Mouse (Mus musculus) bone marrow, adult 2 months (tissue): ENCODE data around the gene Cenpv. TPM values are rescaled to one million over a fixed set of nuclear protein-coding genes. Genes with fewer than 3 reads are reported as not detected.

Source experiments
- H3K27ac ChIP-seq: fragments of 200-500 bp; 2 replicates; pipeline ENCODE4 v1.5.1; 2012; ENCODE audit warnings: low read depth, mild to moderate bottlenecking, control low read depth, inconsistent platforms, low read length; ENCODE audit not compliant: control insufficient read depth, poor library complexity, insufficient read depth
- H3K4me1 ChIP-seq: fragments of 200-500 bp; 2 replicates; pipeline ENCODE4 v1.6.1; 2011; ENCODE audit warnings: low read length; ENCODE audit not compliant: control insufficient read depth, insufficient read depth
- H3K4me3 ChIP-seq: fragments of 200-500 bp; replicated peaks from 2 replicates; pipeline ENCODE3; 2011; ENCODE audit warnings: mild to moderate bottlenecking, low read depth, low read length, control low read depth; ENCODE audit not compliant: control insufficient read depth
- CTCF ChIP-seq: fragments of 200-500 bp; IDR thresholded peaks from 2 replicates; pipeline ENCODE4 v1.5.1; 2011; ENCODE audit warnings: low read length, control low read depth; ENCODE audit not compliant: control insufficient read depth, insufficient read depth
- POLR2A ChIP-seq: fragments of 200-500 bp; IDR thresholded peaks from 2 replicates; pipeline ENCODE4 v1.6.1; 2011; ENCODE audit warnings: low read depth, mild to moderate bottlenecking, control low read depth, low read length, borderline replicate concordance; ENCODE audit not compliant: control insufficient read depth
- WGBS: fragments of 180-500 bp; shearing (Covaris S2); methylation state at CpG from one replicate; pipeline ENCODE4 v1.1.7; 2018; 5-methylcytosine and 5-hydroxymethylcytosine counted together
- polyA plus RNA-seq: library from polyadenylated mRNA; stranded (reverse); fragments of >200 nt; gene quantifications from 2 replicates; pipeline ENCODE4 v1.2.4, GENCODE M21; 2011; ENCODE audit warnings: low replicate concordance; ENCODE audit not compliant: missing spikeins, insufficient read depth, insufficient read length

The Cenpv gene
- polyA plus RNA-seq = 20.9 and 22.2 TPM in 2 replicates

GRCm38 (mm10) chr11:62539089-62539890 is at the start of gene Cenpv:
TSS of gene Cenpv (minus strand) at chr11:62539261.
- peak within 1 kb of the TSS; percentile 80 for H3K4me3 ChIP-seq
- peaks cover 2% of the 10 kb centered on the region; the same call in 1 of the 2 replicates for H3K4me1 ChIP-seq
- TF ChIP-seq POLR2A (peak; percentile 23; the same call in 1 of the 2 replicates), CTCF (no peak)
- peak within 1 kb of the TSS; percentile 75 for H3K27ac ChIP-seq
- WGBS = 7% methylated on average over 54 of the region's 57 CpGs

GRCm38 (mm10) chr11:62587034-62587433 is 48.0 kb upstream of the Cenpv start:
- WGBS = 73% methylated on average over 5 of the region's 5 CpGs
- no peak for TF ChIP-seq CTCF
- no peak for TF ChIP-seq POLR2A
- H3K4me3 ChIP-seq = no peak overlapping the region

DNA sequence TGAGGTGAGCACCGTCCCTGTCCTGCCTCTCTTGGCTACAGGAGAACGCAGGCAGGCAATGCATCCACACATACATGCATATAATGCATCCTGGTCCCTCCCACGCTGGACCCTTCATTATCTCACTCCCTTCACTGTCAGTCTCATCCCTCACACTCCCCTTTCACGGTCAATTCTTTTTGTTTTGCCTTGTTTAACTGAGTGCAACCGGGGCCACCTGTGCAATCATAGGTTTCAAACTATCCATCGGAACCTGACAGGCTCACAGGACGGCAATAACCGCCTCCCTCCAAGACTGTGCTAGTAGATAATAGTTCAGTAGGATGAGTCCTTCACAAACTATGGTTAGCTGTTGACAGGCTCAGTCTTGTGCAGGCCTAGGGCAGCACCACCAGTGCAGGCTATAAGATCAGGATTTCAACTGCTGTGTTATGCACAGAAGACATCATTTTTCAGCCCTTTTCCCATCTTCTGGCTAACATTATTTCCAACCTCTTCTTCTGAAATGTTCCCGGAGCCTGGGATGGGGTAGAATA is 45.7 kb upstream of the Cenpv start:
- Histone ChIP-seq H3K27ac (no peak overlapping the region), H3K4me3 (no peak overlapping the region), H3K4me1 (0 out of 2 replicates have a peak, but pooled peaks cover 1% of the 10 kb centered on the region)
- TF ChIP-seq CTCF (no peak), POLR2A (no peak)
- 74% methylated on average over 9 of the region's 9 CpGs for WGBS

More at GRCm38 (mm10) chr11:62587034-62587433, 48.0 kb upstream of the Cenpv start:
- Histone ChIP-seq H3K27ac (no peak overlapping the region), H3K4me1 (0 out of 2 replicates have a peak, but pooled peaks cover 1% of the 10 kb centered on the region)

DNA sequence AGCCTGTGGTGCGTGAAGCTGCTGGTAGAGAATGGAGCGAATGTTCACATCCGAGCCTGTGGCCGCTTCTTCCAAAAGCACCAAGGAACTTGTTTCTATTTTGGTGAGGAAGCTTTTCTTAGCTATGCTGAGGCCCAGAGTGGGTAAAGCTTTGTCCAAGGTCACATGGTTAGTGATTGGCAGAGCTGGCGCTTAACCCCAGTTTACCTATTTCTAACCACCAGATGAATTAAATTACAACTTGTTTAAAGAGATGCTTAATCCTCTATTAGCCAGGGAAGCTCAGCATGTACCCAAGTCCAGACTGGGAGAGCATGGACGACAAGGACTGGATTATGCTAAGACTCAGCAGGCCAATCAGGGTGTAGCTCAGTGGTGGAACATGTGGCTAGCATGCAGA is 44.0 kb upstream of the Cenpv start:
- TF ChIP-seq CTCF (no peak), POLR2A (no peak)
- H3K4me3 ChIP-seq = no peak overlapping the region
- WGBS = 91% methylated on average over 6 of the region's 6 CpGs
- no peak overlapping the region for H3K27ac ChIP-seq
- 0 out of 2 replicates have a peak, but pooled peaks cover 1% of the 10 kb centered on the region for H3K4me1 ChIP-seq

GRCm38 (mm10) chr11:62576530-62577152 is 37.6 kb upstream of the Cenpv start:
- Histone ChIP-seq H3K27ac (peak overlapping the region; percentile 61), H3K4me1 (peaks cover 3% of the 10 kb centered on the region), H3K4me3 (peak overlapping the region; percentile 81)
- under 1% methylated on average over 16 of the region's 16 CpGs for WGBS
- TF ChIP-seq POLR2A (no peak), CTCF (no peak)

DNA sequence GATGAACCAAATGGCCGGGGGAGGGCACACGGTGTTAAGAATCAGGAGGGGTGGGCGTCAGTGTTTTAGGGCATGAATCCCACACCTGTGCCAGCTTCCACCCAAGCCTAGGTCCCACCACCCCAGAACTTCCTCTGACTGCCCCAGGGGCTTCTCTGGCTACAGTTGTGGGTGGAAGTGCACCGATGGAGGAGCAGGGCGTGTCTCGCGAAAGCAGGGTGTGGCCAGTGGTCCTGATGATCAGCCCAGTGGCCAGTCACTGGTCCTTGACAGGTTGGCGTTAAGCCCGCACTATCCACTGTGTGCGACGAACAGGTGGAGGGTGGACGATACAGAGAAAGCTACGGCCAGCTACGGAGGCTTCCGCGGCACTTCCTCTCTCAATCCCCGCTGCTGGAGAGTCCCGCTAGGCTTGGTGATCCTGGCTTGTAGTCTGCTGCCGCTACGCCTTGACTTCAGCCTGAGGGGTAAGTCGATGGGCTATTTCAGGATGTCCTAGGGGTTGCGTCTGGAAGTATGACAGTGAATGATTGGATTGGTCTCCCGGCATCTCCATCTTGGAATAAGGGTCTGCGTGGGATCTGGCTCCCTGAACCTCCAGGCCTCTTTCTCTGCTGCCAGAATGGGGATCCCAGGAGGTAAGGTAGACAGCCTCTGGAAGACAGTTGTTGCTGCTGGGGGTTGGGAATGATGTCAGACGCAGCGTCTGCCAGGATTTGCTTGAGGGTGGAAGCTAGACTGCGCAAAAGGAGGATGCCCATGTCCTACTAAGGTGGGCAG is 36.8 kb upstream of the Cenpv start:
- 2% methylated on average over 27 of the region's 27 CpGs for WGBS
- peaks cover 3% of the 10 kb centered on the region for H3K4me1 ChIP-seq
- peak overlapping the region; percentile 61 for H3K27ac ChIP-seq
- peak overlapping the region; percentile 81 for H3K4me3 ChIP-seq
- TF ChIP-seq POLR2A = peak; percentile 70
- TF ChIP-seq CTCF = peak; percentile 24; the same call in 1 of the 2 replicates

- no peak for TF ChIP-seq POLR2A
- peak; percentile 94 for TF ChIP-seq CTCF
- Histone ChIP-seq H3K4me3 (peak overlapping the region; percentile 81), H3K4me1 (peaks cover 3% of the 10 kb centered on the region), H3K27ac (peak overlapping the region; percentile 61)
- under 1% methylated on average over 9 of the region's 9 CpGs for WGBS
Observed at GRCm38 (mm10) chr11:62575297-62575658, 36.2 kb upstream of the Cenpv start.
